Mouse (Mus musculus) monocyte, adult 5-6 weeks (primary cell): ENCODE results near the gene St6galnac1. TPM values are rescaled to one million over a fixed set of nuclear protein-coding genes. Genes with fewer than 3 reads are reported as not detected.
"Not testable (repeated sequence)": the region's sequence is repeated elsewhere in the genome, so short reads cannot be mapped to it uniquely, and the experiment has no call there.

Experiments used
- ATAC-seq: fragments of 153-309, 156-312 bp; replicated peaks from 2 replicates; pipeline ENCODE4 v1.8.0; 2017; ENCODE audit warnings: mild to moderate bottlenecking; ENCODE audit not compliant: low TSS enrichment, insufficient number of reproducible peaks, severe bottlenecking, poor library complexity, low FRiP score
- total RNA-seq: library from RNA; stranded (forward); fragments of 200-1000, 200-491, 200-594 nt; gene quantifications from 3 replicates; pipeline ENCODE4 v1.2.3, GENCODE M21; 2017

Gene St6galnac1
- total RNA-seq, 1 experiment from 2014 or later = not detected

GRCm38 (mm10) chr11:116745457-116745856 is 29.9 kb downstream of the St6galnac1 start:
- ATAC-seq = not testable (repeated sequence)

GRCm38 (mm10) chr11:116738411-116738810 is 36.9 kb downstream of the St6galnac1 start:
- ATAC-seq = no peak

- no peak for ATAC-seq
Observed at GRCm38 (mm10) chr11:116732536-116732935, 42.8 kb downstream of the St6galnac1 start.

- not testable (repeated sequence) for ATAC-seq
Observed at GRCm38 (mm10) chr11:116731060-116731580, 44.2 kb downstream of the St6galnac1 start.

GRCm38 (mm10) chr11:116729276-116730008 is 45.9 kb downstream of the St6galnac1 start:
- ATAC-seq = no peak

GRCm38 (mm10) chr11:116726156-116726555 is 49.2 kb downstream of the St6galnac1 start:
- no peak for ATAC-seq

GRCm38 (mm10) chr11:116725031-116725948 is 50.0 kb downstream of the St6galnac1 start:
- ATAC-seq = no peak

GRCm38 (mm10) chr11:116723064-116723463 is 52.2 kb downstream of the St6galnac1 start:
- no peak for ATAC-seq

GRCm38 (mm10) chr11:116721548-116722271 is 53.6 kb downstream of the St6galnac1 start:
- no peak for ATAC-seq

GRCm38 (mm10) chr11:116720319-116720865 is 54.9 kb downstream of the St6galnac1 start:
- ATAC-seq = no peak

Other genes starting within 250 kb of the St6galnac1 start
- not detected in 3 replicates for gene Sphk1, start 244.6 kb downstream of the St6galnac1 start, total RNA-seq
- gene Ube2o, start 194.1 kb downstream of the St6galnac1 start, total RNA-seq = 16.3 to 21.9 TPM (median 19.8 TPM) in 3 replicates
- gene Aanat, start 189.1 kb downstream of the St6galnac1 start, total RNA-seq = not detected in 3 replicates
- 14.1 to 16.7 TPM (median 15.1 TPM) in 3 replicates for gene Rhbdf2, start 148.5 kb downstream of the St6galnac1 start, total RNA-seq
- not detected in 3 replicates for gene Prcd, start 122.0 kb downstream of the St6galnac1 start, total RNA-seq
- gene Cygb, start 121.2 kb downstream of the St6galnac1 start, total RNA-seq = 0.29 TPM in 1 of 3 replicates, not detected in the others
- gene Mxra7, start 52.5 kb upstream of the St6galnac1 start, total RNA-seq = 0.58 to 0.64 TPM in 2 of 3 replicates, not detected in the other
- gene Mettl23, start 67.8 kb upstream of the St6galnac1 start, total RNA-seq = 47.3 to 77.0 TPM (median 54.3 TPM) in 3 replicates
- 80.8 to 81.6 TPM (median 81.0 TPM) in 3 replicates for gene Jmjd6, start 67.9 kb upstream of the St6galnac1 start, total RNA-seq
- 8.2 to 10.4 TPM (median 9.0 TPM) in 3 replicates for gene Mfsd11, start 76.9 kb upstream of the St6galnac1 start, total RNA-seq
- 124 to 197 TPM (median 128 TPM) in 3 replicates for gene Srsf2, start 77.6 kb upstream of the St6galnac1 start, total RNA-seq
- not detected in 3 replicates for gene Mgat5b, start 143.4 kb upstream of the St6galnac1 start, total RNA-seq